Mouse (Mus musculus) cerebellum, postnatal 10 days (tissue): ENCODE measurements around the gene Sema3d.

ENCODE experiments used
- DNase-seq, 2 experiments: peaks; one replicate each; pipeline ENCODE4 v3.0.0; 2021; ENCODE audit warnings: mixed read lengths in 2 of 2

The Sema3d gene

GRCm38 (mm10) chr5:12499791-12500504 is 116.8 kb downstream of the Sema3d start:
- no peak for DNase-seq

- DNase-seq = no peak
Measured at GRCm38 (mm10) chr5:12512471-12512870, 129.3 kb downstream of the Sema3d start.

DNA sequence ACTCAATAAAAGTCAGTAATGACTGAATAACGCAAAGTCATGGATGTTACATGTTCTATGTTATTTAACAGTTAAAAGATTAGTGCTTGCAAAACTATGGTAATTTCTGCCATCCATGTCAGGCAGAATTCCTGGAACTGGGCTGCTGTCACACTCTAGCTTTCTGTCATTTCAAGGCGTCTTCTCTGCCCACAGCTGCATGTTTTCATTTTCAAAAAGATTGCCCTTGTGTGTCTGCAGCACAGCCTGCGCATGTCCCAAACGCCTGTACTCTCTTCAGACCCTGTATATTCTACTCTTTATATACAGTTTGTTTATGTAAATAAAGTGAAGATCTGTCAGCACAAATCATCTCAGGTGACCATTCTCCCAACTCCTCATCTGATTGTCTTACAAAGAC is 132.1 kb downstream of the Sema3d start:
- no peak for DNase-seq

- DNase-seq = no peak
Measured at GRCm38 (mm10) chr5:12525235-12525767, 142.1 kb downstream of the Sema3d start.

GRCm38 (mm10) chr5:12528596-12528995 is 145.4 kb downstream of the Sema3d start:
- DNase-seq = no peak

DNA sequence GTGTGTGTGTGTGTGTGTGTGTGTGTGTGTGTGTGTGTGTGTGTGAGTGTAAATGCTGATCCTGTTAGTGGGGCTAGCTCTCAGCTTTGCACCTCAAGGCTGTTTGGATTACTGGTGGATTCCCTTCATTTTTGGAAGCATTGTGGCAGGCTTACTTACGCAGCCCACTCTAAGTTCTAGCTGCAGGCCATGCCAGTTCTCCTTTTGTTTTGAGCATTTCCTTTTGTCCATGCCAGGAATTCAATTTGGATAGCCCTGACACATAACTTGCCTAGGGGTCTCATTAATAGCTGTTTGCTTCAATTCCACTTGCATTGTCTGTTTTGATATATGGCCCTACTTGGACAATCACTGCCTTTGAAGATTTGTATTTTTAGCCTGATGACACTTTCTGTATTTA is 146.6 kb downstream of the Sema3d start:
- no peak for DNase-seq

DNA sequence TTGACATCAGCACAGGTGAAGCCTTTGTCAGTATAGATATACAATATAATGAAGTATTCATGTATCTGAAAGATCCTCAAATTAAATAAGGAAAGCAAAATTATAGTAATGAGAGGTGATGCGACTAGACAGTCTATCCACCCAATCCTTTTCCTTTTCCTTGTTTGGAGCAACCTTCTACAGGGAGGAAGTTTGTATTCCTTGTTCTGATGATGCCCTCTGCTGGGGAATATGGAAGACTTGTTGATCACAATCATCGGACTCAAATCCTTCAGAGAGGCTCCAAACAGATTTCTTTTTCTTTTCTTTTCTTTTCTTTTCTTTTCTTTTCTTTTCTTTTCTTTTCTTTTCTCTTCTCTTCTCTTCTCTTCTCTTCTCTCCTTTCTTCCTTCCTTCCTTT is 158.1 kb downstream of the Sema3d start:
- DNase-seq = peak; percentile 66 to 74

DNA sequence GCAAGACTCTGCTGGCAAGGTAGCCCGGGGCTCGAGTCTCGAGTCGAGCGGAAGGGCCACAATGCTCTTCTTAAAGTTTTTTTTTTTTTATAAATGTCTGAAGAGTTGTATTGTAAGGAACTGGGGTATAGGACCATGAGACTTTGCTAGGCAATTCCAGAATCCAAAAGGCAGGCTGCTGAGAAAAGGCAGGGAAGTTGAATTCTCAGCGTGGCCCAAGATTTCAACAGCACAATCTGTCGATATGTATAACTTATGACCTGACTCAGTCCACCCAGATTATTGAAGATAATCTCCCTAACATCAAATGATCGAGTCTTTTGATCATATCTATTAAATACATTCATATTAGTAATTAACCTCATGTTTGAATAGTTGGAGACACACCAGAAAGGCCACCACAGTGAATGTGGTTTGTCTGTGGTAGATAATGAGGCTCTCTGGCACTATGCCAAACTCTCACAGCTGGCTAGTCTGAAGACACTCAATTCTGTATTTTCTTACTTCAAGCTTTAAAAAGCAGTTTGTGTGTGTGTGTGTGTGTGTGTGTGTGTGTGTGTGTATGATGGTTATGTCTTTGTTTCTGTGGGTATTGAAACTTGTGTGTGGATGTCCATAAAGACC is 166.0 kb downstream of the Sema3d start:
- DNase-seq = peak; percentile 16 to 20

- DNase-seq = no peak
Measured at GRCm38 (mm10) chr5:12555401-12555800, 172.2 kb downstream of the Sema3d start.

DNA sequence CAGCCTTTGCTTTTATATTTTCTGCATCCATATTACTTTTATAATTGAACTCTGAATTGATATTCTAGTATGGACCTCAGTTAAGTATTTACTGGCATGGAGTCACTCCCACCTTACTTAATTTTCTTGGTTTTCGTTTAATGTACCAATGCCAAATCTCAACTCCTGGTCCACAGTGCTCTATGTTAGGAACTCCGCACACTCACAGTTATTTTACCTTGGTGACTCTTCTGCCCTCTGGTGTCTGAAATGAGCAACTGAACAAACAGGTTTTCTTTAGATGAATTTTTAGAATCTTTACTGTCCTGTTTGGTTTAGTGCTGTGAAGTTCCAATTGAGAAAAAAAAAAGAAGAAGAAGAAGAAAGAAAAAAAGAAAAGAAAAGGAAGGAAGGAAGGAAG is 174.7 kb downstream of the Sema3d start:
- DNase-seq = peak; percentile 29 to 61

DNA sequence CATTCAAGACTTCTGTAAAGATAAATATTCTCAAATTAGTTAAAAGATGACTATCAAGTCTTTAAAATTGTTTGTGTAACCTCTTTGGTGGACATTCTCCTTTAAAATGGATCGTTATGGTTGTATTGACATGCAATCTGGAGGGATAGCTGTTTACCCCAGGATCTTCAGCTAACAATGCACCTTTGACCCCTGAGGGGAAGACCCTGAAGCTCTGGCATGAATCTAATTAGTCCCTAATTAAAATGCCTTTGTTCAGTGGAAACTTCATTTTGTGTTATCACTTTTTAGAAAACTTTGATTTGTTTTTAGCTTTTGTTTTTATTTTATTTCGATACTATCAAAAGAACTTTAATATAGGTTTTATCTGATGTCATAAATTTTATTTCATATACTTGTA is 178.6 kb downstream of the Sema3d start:
- DNase-seq = no peak

DNA sequence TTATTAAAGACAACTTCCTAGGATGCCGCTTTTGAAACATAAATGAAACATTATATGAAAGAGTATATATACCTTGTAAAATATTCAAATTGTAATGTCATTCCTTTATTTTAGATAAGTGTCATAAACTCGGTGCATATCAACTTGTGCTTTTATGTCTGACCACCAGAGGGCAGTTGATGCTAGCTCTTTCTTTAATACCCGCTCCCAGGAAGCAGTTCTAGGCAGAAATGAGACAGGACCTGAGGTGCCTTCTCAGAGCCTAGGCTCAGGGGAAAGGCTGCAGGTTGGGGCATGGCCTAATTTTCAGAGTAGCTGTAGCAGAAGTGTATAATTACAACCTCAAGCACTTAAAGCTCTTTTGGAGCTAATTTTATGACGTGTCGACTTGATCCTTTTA is 179.0 kb downstream of the Sema3d start:
- peak; percentile 77 to 83 for DNase-seq

GRCm38 (mm10) chr5:12563132-12563531 is 179.9 kb downstream of the Sema3d start:
- DNase-seq = no peak

GRCm38 (mm10) chr5:12564602-12565220 is 181.5 kb downstream of the Sema3d start:
- DNase-seq = peak; percentile 16 to 34

GRCm38 (mm10) chr5:12566568-12566967 is 183.4 kb downstream of the Sema3d start:
- DNase-seq = no peak

DNA sequence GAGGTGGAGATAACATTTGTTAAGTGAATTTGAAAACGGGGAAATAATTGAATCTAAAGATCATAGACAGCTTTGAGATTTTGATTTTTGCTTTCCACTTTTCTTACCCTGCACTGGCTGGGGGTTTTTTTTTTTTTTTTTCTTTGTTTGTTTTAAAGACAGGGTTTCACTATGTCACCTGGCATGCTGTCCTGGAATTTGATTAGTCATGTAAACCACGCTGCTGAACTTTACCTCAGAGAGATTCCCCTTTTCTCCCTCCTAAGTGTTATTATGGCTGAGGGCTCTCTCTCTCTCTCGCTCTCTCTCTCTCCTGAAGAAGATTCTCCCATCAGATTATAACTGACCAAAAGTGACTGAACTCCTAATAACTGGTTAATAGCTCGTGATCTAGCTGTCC is 191.4 kb downstream of the Sema3d start:
- DNase-seq = no peak

GRCm38 (mm10) chr5:12575262-12575661 is 192.1 kb downstream of the Sema3d start:
- DNase-seq = no peak

DNA sequence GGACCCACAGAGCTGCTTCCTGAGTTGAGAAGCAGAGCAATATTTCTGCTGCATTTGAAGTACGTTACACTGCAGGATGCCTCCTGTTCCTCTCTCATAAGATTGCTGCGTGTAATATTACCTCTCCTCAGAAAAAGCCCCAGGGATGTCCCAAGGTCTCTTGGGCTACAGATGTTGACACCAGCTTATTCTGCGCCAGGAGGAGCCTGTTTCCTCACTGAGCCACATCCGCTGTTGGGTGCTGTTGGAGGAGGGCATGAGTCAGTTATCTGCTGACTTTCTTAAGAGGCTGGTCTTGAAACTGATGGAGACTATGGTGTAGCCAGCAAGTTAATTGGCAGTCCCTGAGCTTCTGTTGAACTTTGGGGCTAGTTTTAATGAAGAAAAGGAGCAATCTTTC is 196.6 kb downstream of the Sema3d start:
- no peak for DNase-seq

DNA sequence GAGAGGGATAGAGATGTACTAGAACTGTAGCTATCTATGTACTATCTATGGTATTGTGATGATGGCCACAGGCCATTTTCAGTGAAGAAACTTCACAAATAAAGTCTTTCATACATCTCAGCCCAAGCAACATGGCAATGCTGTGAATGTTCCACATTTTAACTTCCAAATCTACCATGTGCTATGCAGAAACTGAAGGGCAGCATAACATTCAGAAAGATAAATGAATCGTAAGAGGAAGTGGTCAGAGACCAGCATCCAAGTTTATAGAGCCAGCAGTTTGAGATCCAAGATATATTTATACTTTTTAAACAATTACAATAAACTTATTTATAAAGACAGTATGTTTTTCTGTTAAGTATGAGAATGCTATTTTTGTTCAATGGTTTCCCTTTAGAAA is 199.4 kb downstream of the Sema3d start:
- DNase-seq = no peak

DNA sequence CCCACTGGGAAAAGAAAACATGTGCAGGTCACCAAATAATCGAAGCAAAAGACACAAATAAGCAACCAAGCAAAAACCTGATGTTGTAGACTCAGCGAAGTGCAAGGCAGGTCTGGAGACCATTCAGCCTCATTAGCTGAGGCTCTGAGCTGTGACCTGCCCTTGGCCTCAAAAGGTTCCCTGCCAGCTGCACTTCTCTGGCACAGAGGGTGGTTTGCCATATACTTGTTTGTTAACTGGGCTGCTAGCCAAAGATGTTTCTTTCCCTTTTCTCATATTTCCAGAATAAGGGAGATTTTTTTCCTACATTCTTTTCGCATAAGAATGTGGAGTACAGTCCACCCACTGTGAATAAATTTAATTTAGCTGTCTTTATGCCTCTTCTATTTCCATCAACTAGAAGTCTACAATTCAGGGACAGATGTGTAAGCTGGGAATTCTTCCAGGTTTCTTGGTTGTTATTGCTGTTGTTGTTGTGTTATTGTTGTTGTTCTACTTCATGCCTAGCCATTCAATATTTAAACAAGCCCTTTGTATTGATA is 200.2 kb downstream of the Sema3d start:
- no peak for DNase-seq

GRCm38 (mm10) chr5:12584886-12585285 is 201.7 kb downstream of the Sema3d start:
- DNase-seq = no peak

GRCm38 (mm10) chr5:12634227-12634980 is 251.2 kb downstream of the Sema3d start:
- DNase-seq = peak in 1 of 2 experiments; percentile 1
